Mouse (Mus musculus): ENCODE data around the gene Trim28. TPM values are rescaled to one million over a fixed set of nuclear protein-coding genes. Genes with fewer than 3 reads are reported as not detected.
A peak's percentile ranks its signal among the peaks of the same experiment; 100 is the strongest.

The Trim28 gene
- total RNA-seq, 4 experiments from 2014 or later, result 218 to 241 (median 229) TPM

GRCm38 (mm10) chr7:13033451-13034147 lies 34.7 kb downstream of the Trim28 start:
- DNase-seq (ENCODE audit: low spot score in 2 of 2), result no peak

- peak; percentile 96 to 98 for DNase-seq (ENCODE audit: low spot score in 2 of 2)
Observed at GRCm38 (mm10) chr7:13034148-13034977, 35.4 kb downstream of the Trim28 start, which contains the start of gene Chmp2a. Gene Chmp2a (minus strand): TSS chr7:13034807.

- no peak for DNase-seq (ENCODE audit: low spot score in 2 of 2)
Observed at GRCm38 (mm10) chr7:13035211-13035855, 36.4 kb downstream of the Trim28 start.

GRCm38 (mm10) chr7:13036806-13037205 lies 37.9 kb downstream of the Trim28 start:
- DNase-seq (ENCODE audit: low spot score in 2 of 2), result no peak

GRCm38 (mm10) chr7:13037366-13037765 lies 38.5 kb downstream of the Trim28 start:
- no peak for DNase-seq (ENCODE audit: low spot score in 2 of 2)

GRCm38 (mm10) chr7:13037901-13038555 lies 39.1 kb downstream of the Trim28 start, which contains the start of gene Ube2m:
Gene Ube2m (minus strand): TSS chr7:13038275.
- peak; percentile 98 for DNase-seq (ENCODE audit: low spot score in 2 of 2)

- DNase-seq (ENCODE audit: low spot score in 2 of 2), result no peak
Observed at GRCm38 (mm10) chr7:13038621-13039169, 39.8 kb downstream of the Trim28 start.

- DNase-seq (ENCODE audit: low spot score in 2 of 2), result peak in 1 of 2 experiments; percentile 3
Observed at GRCm38 (mm10) chr7:13039181-13039580, 40.3 kb downstream of the Trim28 start.

- DNase-seq (ENCODE audit: low spot score in 2 of 2), result no peak
Observed at GRCm38 (mm10) chr7:13041256-13041655, 42.3 kb downstream of the Trim28 start.

GRCm38 (mm10) chr7:13042511-13042910 lies 43.6 kb downstream of the Trim28 start:
- DNase-seq (ENCODE audit: low spot score in 2 of 2), result no peak

GRCm38 (mm10) chr7:13043120-13043444 lies 44.2 kb downstream of the Trim28 start:
- DNase-seq (ENCODE audit: low spot score in 2 of 2), result no peak

GRCm38 (mm10) chr7:13043445-13044253 lies 44.7 kb downstream of the Trim28 start:
- no peak for DNase-seq (ENCODE audit: low spot score in 2 of 2)

- DNase-seq (ENCODE audit: low spot score in 2 of 2), result no peak
Observed at GRCm38 (mm10) chr7:13044254-13044625, 45.3 kb downstream of the Trim28 start.

GRCm38 (mm10) chr7:13046084-13046483 lies 47.2 kb downstream of the Trim28 start:
- DNase-seq (ENCODE audit: low spot score in 2 of 2), result no peak

- DNase-seq (ENCODE audit: low spot score in 2 of 2), result no peak
Observed at GRCm38 (mm10) chr7:13053001-13053400, 54.1 kb downstream of the Trim28 start.

GRCm38 (mm10) chr7:13053501-13053900 lies 54.6 kb downstream of the Trim28 start:
- no peak for DNase-seq (ENCODE audit: low spot score in 2 of 2)

GRCm38 (mm10) chr7:13053961-13054286 lies 55.0 kb downstream of the Trim28 start:
- peak in 1 of 2 experiments; percentile 50 for DNase-seq (ENCODE audit: low spot score in 2 of 2)

GRCm38 (mm10) chr7:13054287-13055010 lies 55.5 kb downstream of the Trim28 start, which contains the start of gene Mzf1:
Gene Mzf1 (minus strand): TSS chr7:13054764.
- DNase-seq (ENCODE audit: low spot score in 2 of 2), result peak; percentile 90 to 98

- no peak for DNase-seq (ENCODE audit: low spot score in 2 of 2)
Observed at GRCm38 (mm10) chr7:13056913-13057700, 58.2 kb downstream of the Trim28 start.

Measured in left cerebral cortex, adult 8-10 months (tissue).